Mouse (Mus musculus): ENCODE measurements around the gene Idh3b. TPM values are rescaled to one million over a fixed set of nuclear protein-coding genes. Genes with fewer than 3 reads are reported as not detected.

Gene Idh3b
- total RNA-seq, 2 experiments from 2014 or later, result 21.9 to 64.6 TPM

DNA sequence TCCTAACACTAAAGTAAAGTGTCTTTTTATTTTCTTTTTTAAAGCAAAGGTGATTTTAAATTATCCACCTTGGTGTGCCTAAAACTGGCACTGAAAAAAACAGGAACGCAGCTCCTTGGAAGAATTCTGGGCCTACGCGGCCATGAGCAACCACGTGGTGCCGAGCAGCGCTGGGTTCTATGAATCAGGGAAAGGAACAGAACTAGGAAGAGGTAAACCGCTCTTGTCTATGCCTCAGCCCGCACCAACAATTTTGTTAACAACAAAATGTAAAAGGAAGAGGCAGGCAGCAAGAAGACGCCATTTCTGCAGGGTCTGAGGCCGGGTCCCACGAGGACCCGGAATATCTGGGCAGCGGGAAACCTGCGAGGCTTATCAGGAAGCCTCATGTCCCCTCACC, 10.6 kb downstream of the Idh3b start:
- peak; percentile 49 for ATAC-seq (replicated peaks; ENCODE audit: low FRiP score, poor library complexity, severe bottlenecking)

DNA sequence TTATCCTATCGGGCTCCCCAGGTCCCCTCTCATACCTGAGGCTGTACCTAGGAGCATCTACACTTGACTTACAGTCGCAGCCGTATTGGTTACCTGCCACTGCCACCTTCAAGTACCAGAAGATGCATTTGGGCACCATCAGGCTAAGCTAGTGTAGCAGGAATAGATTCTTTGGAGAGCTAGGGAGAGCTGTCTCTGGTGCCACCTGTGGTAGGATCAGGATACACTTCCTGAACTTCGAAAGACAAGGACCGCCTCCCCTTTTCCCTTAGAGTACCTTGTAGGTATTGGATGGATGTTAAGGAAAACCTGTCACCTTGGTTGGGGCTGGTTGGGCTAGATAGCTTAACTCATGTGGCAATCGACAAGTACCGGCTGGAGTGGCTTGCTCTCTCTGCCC, 16.3 kb downstream of the Idh3b start:
- ATAC-seq (replicated peaks; ENCODE audit: low FRiP score, poor library complexity, severe bottlenecking), result no peak

DNA sequence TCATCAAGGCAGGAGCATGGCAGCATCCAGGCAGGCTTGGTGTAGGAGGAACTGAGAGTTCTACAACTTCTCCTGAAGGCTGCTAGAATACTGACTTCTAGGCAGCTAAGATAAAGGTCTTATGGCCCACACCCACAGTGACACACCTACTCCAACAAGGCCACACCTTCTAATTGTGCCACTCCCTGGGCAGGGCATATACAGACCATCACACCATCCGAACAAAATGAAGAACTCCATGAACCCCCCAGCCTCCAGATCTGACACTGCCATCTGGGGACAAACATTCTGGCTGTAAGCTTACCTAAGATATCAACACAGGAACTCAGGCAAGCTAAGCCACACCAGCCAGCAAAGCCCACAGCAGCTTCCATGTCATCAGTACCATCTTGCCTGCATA, 18.8 kb downstream of the Idh3b start:
- ATAC-seq (replicated peaks; ENCODE audit: low FRiP score, poor library complexity, severe bottlenecking), result peak; percentile 55

DNA sequence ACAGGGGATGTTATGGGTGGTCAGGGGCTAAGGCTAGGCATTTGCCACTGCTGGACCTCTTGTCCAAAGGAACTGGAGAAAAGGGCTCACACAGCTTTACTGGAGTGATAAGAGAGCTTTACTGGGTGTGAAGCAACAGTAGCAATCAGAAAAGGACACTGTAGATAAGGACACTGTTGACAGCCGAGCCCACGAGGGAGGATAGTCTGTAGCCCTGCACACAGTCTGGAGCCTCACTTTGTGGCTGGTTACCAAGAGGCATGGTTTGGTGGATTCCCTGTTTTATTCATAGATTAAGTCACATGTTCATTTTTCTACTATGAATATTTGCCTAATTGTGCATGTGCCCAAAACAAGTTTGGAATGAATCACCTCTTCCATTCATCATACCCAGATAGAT, 21.9 kb downstream of the Idh3b start:
- ATAC-seq (replicated peaks; ENCODE audit: low FRiP score, poor library complexity, severe bottlenecking), result peak; percentile 84

DNA sequence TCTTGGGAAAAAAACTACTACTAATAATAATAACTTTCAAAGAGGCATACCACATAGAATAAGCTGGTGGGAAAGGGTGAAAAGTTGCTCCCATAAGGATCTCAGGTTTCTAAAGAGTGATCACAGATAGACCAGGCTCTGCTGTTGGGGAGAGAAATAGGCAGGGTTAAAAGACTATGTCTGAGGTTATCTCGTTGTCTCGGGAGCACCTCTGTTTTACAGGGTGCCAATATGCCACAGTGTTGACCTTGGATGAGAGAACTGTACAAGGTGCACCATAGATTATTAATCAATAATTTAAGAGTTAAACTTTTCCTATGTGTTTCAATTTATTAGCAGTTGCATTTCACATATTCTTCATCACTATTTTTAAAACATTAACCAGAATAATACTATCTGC, 22.4 kb downstream of the Idh3b start:
- ATAC-seq (replicated peaks; ENCODE audit: low FRiP score, poor library complexity, severe bottlenecking), result no peak

DNA sequence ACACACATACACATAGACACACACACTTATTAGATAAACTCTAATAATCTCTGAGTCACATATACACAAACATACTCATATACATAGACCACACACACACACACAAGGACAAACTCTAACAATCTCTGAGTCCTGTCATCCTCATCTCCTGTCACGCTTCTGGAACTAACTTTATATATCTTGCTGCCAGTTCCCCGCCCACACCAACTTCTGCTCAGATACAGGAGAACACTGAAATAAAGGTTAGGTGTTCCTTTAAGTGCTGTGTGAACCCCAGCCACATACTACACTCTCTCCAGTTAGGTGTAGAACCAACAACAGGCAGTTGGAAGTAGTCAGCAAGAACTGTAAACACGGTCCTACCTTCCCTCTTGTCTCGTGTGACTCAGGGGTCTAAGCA, 23.5 kb downstream of the Idh3b start:
- no peak for ATAC-seq (replicated peaks; ENCODE audit: low FRiP score, poor library complexity, severe bottlenecking)

DNA sequence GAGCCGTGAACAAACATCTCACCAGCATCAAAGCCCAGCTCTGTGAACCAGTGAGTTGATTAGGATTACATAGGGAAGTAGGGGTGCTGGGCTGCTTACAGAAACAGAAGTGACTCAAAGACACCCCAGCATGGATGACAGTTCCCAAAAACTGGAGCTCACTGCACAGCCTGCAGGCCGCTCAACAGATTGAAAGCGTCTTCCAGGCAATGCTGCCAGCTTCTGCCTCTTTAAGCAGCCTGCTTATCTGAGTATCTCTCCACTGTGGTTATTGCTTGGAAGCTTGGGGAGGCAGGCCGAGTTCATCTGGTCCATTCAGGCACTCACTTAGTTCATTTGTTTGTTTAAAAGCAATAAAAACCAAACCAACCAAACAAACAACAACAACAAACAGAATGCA, 27.6 kb downstream of the Idh3b start:
- ATAC-seq (replicated peaks; ENCODE audit: low FRiP score, poor library complexity, severe bottlenecking), result no peak

DNA sequence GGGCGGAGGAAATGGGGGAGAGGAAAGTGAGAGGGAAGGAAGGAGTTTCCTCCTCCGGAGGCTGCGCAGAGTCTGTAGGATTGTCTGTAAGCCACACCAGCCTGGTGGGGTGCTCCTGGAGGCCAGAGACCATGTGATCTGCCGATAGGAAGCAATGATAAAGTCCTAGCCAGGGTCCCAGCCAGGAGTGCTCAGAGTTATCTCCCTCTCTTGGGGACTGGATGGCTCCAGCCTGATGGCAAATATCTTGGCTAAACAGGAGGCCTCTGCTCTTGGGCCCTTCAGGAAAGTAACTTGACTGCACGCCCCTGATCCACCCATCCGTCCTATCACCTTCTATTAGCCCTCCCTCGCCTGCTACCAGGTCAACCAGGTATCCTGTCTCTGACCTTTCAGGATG, 36.1 kb downstream of the Idh3b start:
- no peak; the same call in 1 of the 2 replicates for ATAC-seq (replicated peaks; ENCODE audit: low FRiP score, poor library complexity, severe bottlenecking)

DNA sequence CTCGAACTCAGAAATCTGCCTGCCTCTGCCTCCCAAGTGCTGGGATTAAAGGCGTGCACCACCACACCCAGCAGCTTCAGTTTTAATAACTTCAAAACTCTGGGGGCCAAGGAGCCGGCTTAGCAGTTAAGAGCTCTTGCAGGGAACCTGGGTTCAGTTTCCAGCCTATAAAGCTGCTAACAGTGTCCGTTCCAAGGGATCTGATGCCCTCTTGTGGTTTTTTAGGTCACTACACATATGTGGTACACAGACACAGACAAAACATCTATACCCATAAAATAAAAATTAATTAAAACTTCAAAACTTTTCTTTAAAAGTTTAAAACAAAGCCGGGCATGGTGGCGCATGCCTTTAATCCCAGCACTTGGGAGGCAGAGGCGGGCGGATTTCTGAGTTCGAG, 37.4 kb downstream of the Idh3b start:
- peak; percentile 72; the same call in 1 of the 2 replicates for ATAC-seq (replicated peaks; ENCODE audit: low FRiP score, poor library complexity, severe bottlenecking)

Other genes starting within 250 kb of the Idh3b start
- not detected in 2 replicates for gene Tgm6, start 172.1 kb downstream of the Idh3b start, total RNA-seq (2015; ENCODE audit: low replicate concordance)
- not detected in 2 replicates for gene Tgm6, start 172.1 kb downstream of the Idh3b start, total RNA-seq (2017; ENCODE audit: low replicate concordance)
- 85.1 and 112 TPM in 2 replicates for gene Snrpb, start 105.1 kb downstream of the Idh3b start, total RNA-seq (2015; ENCODE audit: low replicate concordance)
- 53.6 and 69.1 TPM in 2 replicates for gene Snrpb, start 105.1 kb downstream of the Idh3b start, total RNA-seq (2017; ENCODE audit: low replicate concordance)
- gene Tmc2, start 89.4 kb downstream of the Idh3b start, total RNA-seq (2015; ENCODE audit: low replicate concordance), result not detected in 2 replicates
- not detected in 2 replicates for gene Tmc2, start 89.4 kb downstream of the Idh3b start, total RNA-seq (2017; ENCODE audit: low replicate concordance)
- gene Nop56, start 10.1 kb downstream of the Idh3b start, total RNA-seq (2015; ENCODE audit: low replicate concordance), result 125 and 137 TPM in 2 replicates
- gene Nop56, start 10.1 kb downstream of the Idh3b start, total RNA-seq (2017; ENCODE audit: low replicate concordance), result 121 and 150 TPM in 2 replicates
- gene Ebf4, start 10.6 kb upstream of the Idh3b start, total RNA-seq (2015; ENCODE audit: low replicate concordance), result not detected in 2 replicates
- 0.64 TPM in 1 of 2 replicates, not detected in the other for gene Ebf4, start 10.6 kb upstream of the Idh3b start, total RNA-seq (2017; ENCODE audit: low replicate concordance)
- gene Cpxm1, start 113.0 kb upstream of the Idh3b start, total RNA-seq (2015; ENCODE audit: low replicate concordance), result not detected in 2 replicates
- gene Cpxm1, start 113.0 kb upstream of the Idh3b start, total RNA-seq (2017; ENCODE audit: low replicate concordance), result not detected in 2 replicates
- gene Gm28372, start 120.7 kb upstream of the Idh3b start, total RNA-seq (2015; ENCODE audit: low replicate concordance), result not detected in 2 replicates
- gene Gm28372, start 120.7 kb upstream of the Idh3b start, total RNA-seq (2017; ENCODE audit: low replicate concordance), result not detected in 2 replicates
- gene 1700020A23Rik, start 120.7 kb upstream of the Idh3b start, total RNA-seq (2015; ENCODE audit: low replicate concordance), result not detected in 2 replicates
- gene 1700020A23Rik, start 120.7 kb upstream of the Idh3b start, total RNA-seq (2017; ENCODE audit: low replicate concordance), result not detected in 2 replicates
- not detected in 2 replicates for gene Tmem239, start 121.9 kb upstream of the Idh3b start, total RNA-seq (2015; ENCODE audit: low replicate concordance)
- gene Tmem239, start 121.9 kb upstream of the Idh3b start, total RNA-seq (2017; ENCODE audit: low replicate concordance), result not detected in 2 replicates
- 74.6 and 122 TPM in 2 replicates for gene Vps16, start 139.8 kb upstream of the Idh3b start, total RNA-seq (2015; ENCODE audit: low replicate concordance)
- gene Vps16, start 139.8 kb upstream of the Idh3b start, total RNA-seq (2017; ENCODE audit: low replicate concordance), result 62.8 and 75.8 TPM in 2 replicates
- gene Pced1a, start 140.2 kb upstream of the Idh3b start, total RNA-seq (2015; ENCODE audit: low replicate concordance), result 0.72 TPM in 1 of 2 replicates, not detected in the other
- 1.2 and 1.9 TPM in 2 replicates for gene Pced1a, start 140.2 kb upstream of the Idh3b start, total RNA-seq (2017; ENCODE audit: low replicate concordance)
- 81.4 and 84.7 TPM in 2 replicates for gene Ptpra, start 165.7 kb upstream of the Idh3b start, total RNA-seq (2015; ENCODE audit: low replicate concordance)
- 153 and 160 TPM in 2 replicates for gene Ptpra, start 165.7 kb upstream of the Idh3b start, total RNA-seq (2017; ENCODE audit: low replicate concordance)

All from erythroid progenitor cell, adult 5-6 weeks (primary cell).